Mouse (Mus musculus) olfactory bulb, adult 2 months (tissue): Measurements from ENCODE around the gene Csnk2a1.

ENCODE experiments used
- CTCF ChIP-seq: fragments of 200-500 bp; IDR thresholded peaks from 2 replicates; pipeline ENCODE4 v1.5.1; 2012; ENCODE audit warnings: low read depth, mild to moderate bottlenecking, low read length, moderate library complexity; ENCODE audit not compliant: insufficient read depth
- POLR2A ChIP-seq: fragments of 200-500 bp; IDR thresholded peaks from 2 replicates; pipeline ENCODE4 v1.6.1; 2012; ENCODE audit warnings: mild to moderate bottlenecking, low read depth, low read length, moderate library complexity; ENCODE audit not compliant: insufficient read depth

- TF ChIP-seq CTCF (no peak), POLR2A (no peak)
Observed at GRCm38 (mm10) chr2:152313926-152314325, 87.3 kb downstream of the Csnk2a1 start.
